Mouse (Mus musculus) heart, postnatal 0 days (tissue): ENCODE measurements around the gene Cacna1c. TPM values are rescaled to one million over a fixed set of nuclear protein-coding genes. Genes with fewer than 3 reads are reported as not detected.
A peak's percentile ranks its signal among the peaks of the same experiment; 100 is the strongest.

Experiments used
- ATAC-seq: fragments of 200-750 bp; cut with Nextera tagmentation; 2 replicates; pipeline ENCODE4 v1.8.0; 2017; ENCODE audit warnings: low read depth, moderate number of reproducible peaks, moderate library complexity; ENCODE audit not compliant: insufficient read depth
- DNase-seq: peaks from one replicate; pipeline ENCODE4 v3.0.0-alpha.2; 2016; ENCODE audit warnings: low spot score
- H3K27ac ChIP-seq: fragments of 300-500 bp; sonication (generic); 2 replicates; pipeline ENCODE4 v1.5.1; 2014; ENCODE audit warnings: low read depth, mild to moderate bottlenecking
- H3K27me3 ChIP-seq: fragments of 300-500 bp; sonication (generic); 2 replicates; pipeline ENCODE4 v1.6.1; 2014; ENCODE audit warnings: low read length, mixed read lengths; ENCODE audit not compliant: control insufficient read depth, insufficient read depth
- H3K36me3 ChIP-seq: fragments of 300-500 bp; sonication (generic); replicated peaks from 2 replicates; pipeline ENCODE4 v1.6.1; 2014; ENCODE audit warnings: low read length, mixed read lengths; ENCODE audit not compliant: control insufficient read depth, insufficient read depth
- H3K4me1 ChIP-seq: fragments of 300-500 bp; sonication (generic); 2 replicates; pipeline ENCODE4 v1.6.1; 2014; ENCODE audit warnings: antibody characterized with exemption; ENCODE audit not compliant: control insufficient read depth, insufficient read depth
- H3K4me2 ChIP-seq: fragments of 300-500 bp; sonication (generic); 2 replicates; pipeline ENCODE4 v1.6.1; 2014; ENCODE audit warnings: low read depth, mild to moderate bottlenecking, low read length, moderate library complexity
- H3K4me3 ChIP-seq: fragments of 300-500 bp; sonication (generic); 2 replicates; pipeline ENCODE4 v1.5.1; 2014; ENCODE audit warnings: low read depth, low read length
- H3K9ac ChIP-seq: fragments of 300-500 bp; sonication (generic); replicated peaks from 2 replicates; pipeline ENCODE4 v1.6.1; 2014; ENCODE audit warnings: low read depth, low read length, mixed read lengths
- H3K9me3 ChIP-seq: fragments of 300-500 bp; sonication (generic); replicated peaks from 2 replicates; pipeline ENCODE4 v1.6.1; 2016; ENCODE audit warnings: low read length; ENCODE audit not compliant: control insufficient read depth
- CTCF ChIP-seq: IDR thresholded peaks from 2 replicates; pipeline ENCODE4 v1.5.1; 2016; ENCODE audit warnings: antibody characterized with exemption, control low read depth, low read depth
- EP300 ChIP-seq: IDR thresholded peaks from 2 replicates; pipeline ENCODE4 v1.6.1; 2016; ENCODE audit warnings: antibody characterized with exemption, low read depth
- WGBS: fragments of 180-500 bp; shearing (Covaris S2); extraction: QIAGEN DNeasy Blood & Tissue Kit; methylation state at CpG from one replicate; pipeline ENCODE4 v1.1.7; 2014; 5-methylcytosine and 5-hydroxymethylcytosine counted together
- polyA plus RNA-seq: library from polyadenylated mRNA; unstranded; fragments of >200 nt; fragmentation: Nextera tagmentation; extraction: Ambion mirVana; gene quantifications from 2 replicates; pipeline ENCODE4 v1.2.1, GENCODE M21; 2015
- total RNA-seq: library from RNA; depleted of rRNA; stranded (reverse); fragments of >200 nt; gene quantifications from 2 replicates; pipeline ENCODE4 v1.2.3, GENCODE M21; 2014; ENCODE audit warnings: low replicate concordance

Cacna1c gene
- total and polyA plus RNA-seq, 2 experiments from 2014 or later: 51.3 to 159 TPM

DNA sequence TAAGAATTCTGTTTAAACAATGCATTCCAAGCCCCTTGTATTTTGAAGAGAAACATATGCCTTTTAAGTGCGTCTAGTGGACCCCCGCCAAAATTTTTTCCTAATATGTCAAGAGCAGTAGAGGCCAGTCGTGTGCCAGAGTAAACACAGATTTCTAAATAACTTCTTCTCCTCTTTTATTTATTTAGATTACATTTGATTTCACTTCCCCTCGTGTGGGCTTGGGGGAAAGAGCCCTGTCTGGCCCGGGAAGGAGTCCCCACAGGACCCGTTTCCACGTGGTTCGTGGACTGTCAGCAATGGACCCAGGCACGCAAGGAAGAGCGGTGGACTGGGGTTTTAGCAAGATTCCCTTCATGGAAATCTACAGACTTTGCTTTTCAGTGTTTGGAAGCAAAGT, 143.4 kb downstream of the Cacna1c start:
- no peak overlapping the region for H3K9ac ChIP-seq
- ATAC-seq: no peak
- no peak overlapping the region for H3K4me3 ChIP-seq
- H3K27ac ChIP-seq: no peak overlapping the region; the same call in 1 of the 2 replicates
- peaks cover 48% of the 10 kb centered on the region for H3K4me1 ChIP-seq
- H3K9me3 ChIP-seq: no peaks in the 10 kb centered on the region
- 50% methylated on average over 10 of the region's 10 CpGs for WGBS
- H3K36me3 ChIP-seq: peaks cover 26% of the 10 kb centered on the region
- DNase-seq: peak; percentile 50
- TF ChIP-seq CTCF (no peak), EP300 (no peak)
- H3K27me3 ChIP-seq: no peaks in the 10 kb centered on the region
- H3K4me2 ChIP-seq: peak overlapping the region; percentile 5; the same call in 1 of the 2 replicates

DNA sequence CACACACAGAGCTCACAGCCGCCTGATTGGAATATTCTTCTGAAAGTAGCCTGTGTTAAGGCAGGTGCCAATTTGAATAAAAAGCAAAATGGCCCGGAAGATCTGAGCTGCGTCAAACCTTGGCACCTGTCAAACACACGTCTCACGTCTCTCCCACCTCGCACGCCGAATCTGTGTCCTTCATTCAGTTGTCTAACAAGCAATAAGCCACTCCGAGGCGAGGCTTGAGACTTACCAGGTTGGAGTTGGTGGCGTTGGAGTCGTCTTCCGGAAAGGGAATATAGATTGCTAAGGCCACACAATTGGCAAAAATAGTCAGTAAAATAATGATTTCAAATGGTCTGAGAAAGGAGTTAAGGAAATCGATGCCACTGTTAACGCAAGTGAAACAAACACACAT, 143.9 kb downstream of the Cacna1c start:
- 56% methylated on average over 15 of the region's 15 CpGs for WGBS
- peaks cover 44% of the 10 kb centered on the region for H3K4me1 ChIP-seq
- ATAC-seq: no peak

DNA sequence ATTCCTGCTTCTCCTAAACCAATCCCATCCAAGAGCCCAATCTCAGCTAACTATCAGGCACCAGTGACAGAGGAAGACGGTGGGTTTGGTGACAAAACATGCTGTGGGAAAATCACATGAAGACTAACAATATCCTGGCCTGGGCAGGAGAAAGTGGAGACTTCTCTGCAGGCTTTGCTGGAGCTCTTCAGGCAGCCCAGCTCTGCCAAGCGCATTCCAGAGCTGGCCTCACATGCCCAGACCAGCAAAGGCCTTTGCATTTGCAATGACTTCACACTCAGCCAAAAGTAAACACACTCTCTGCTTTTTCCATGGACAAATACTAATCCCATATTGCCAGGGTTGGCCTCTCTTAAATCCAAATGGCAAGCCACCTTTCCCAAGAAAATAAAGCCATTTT, 144.5 kb downstream of the Cacna1c start:
- TF ChIP-seq EP300: no peak
- no peak for TF ChIP-seq CTCF
- ATAC-seq: peak; percentile 59
- 18% methylated on average over 2 of the region's 2 CpGs for WGBS

More for the DNA sequence above, 143.9 kb downstream of the Cacna1c start:
- no peak overlapping the region for H3K4me2 ChIP-seq
- no peak overlapping the region for H3K4me3 ChIP-seq
- H3K9ac ChIP-seq: no peak overlapping the region
- no peak for DNase-seq
- H3K9me3 ChIP-seq: no peaks in the 10 kb centered on the region
- H3K27me3 ChIP-seq: no peaks in the 10 kb centered on the region
- TF ChIP-seq CTCF: no peak
- no peak for TF ChIP-seq EP300
- 0 out of 2 replicates have a peak overlapping the region, but pooled peaks have one; percentile 28 for H3K27ac ChIP-seq
- H3K36me3 ChIP-seq: peaks cover 26% of the 10 kb centered on the region

DNA sequence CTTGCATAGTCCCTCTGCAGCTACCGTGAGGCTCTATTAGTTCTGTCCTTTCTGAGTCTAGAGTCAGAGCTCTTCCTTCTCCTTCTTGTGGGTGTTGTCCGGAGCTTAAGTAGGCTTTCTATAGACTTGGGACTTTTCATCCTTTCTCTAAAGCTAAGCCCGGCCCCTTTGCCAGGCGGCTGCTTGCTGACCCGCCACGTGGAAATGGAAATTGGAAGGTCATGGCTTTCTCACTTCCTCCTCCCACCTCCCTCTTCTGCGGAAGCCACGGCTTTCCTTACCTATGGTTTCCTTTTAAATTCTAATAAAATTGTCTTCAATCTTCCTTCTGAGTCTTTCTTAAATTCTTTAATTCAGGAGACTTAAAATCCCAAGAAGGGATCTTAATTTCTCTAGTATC, 148.9 kb downstream of the Cacna1c start:
- Histone ChIP-seq H3K36me3 (0 out of 2 replicates have a peak, but pooled peaks cover 4% of the 10 kb centered on the region), H3K4me1 (peaks cover 42% of the 10 kb centered on the region), H3K9ac (no peak overlapping the region), H3K4me3 (no peak overlapping the region), H3K9me3 (no peaks in the 10 kb centered on the region), H3K27ac (no peak overlapping the region), H3K4me2 (no peak overlapping the region), H3K27me3 (no peaks in the 10 kb centered on the region)
- TF ChIP-seq CTCF (no peak), EP300 (no peak)
- DNase-seq: no peak
- no peak for ATAC-seq
- 66% methylated on average over 8 of the region's 8 CpGs for WGBS

More for the DNA sequence above, 144.5 kb downstream of the Cacna1c start:
- peaks cover 38% of the 10 kb centered on the region for H3K4me1 ChIP-seq
- H3K9me3 ChIP-seq: no peaks in the 10 kb centered on the region
- H3K9ac ChIP-seq: no peak overlapping the region
- DNase-seq: no peak
- H3K4me2 ChIP-seq: no peak overlapping the region
- no peak overlapping the region for H3K4me3 ChIP-seq
- H3K27ac ChIP-seq: peak overlapping the region; percentile 63
- H3K27me3 ChIP-seq: no peaks in the 10 kb centered on the region
- peaks cover 26% of the 10 kb centered on the region for H3K36me3 ChIP-seq

DNA sequence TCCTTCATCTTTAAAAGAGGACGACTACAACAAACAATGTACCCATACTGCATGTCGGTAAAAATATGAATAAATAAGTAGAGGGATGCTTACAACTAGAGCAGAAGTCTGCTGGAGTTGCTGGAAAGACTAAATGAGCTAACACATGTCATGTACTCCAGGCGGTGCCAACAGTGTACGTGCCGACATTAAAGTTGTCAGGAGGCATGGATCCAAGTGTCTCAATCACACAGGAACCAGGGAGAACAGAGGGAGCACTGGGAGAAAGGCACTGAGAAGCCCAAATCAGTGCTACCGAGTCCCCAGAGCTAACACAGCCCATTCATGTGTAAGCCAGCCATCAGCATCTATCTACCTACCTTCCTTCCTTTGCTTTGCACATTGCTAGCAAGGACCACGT, 150.7 kb downstream of the Cacna1c start:
- WGBS: 43% methylated on average over 7 of the region's 7 CpGs
- TF ChIP-seq EP300 (no peak), CTCF (no peak)
- Histone ChIP-seq H3K4me2 (no peak overlapping the region), H3K36me3 (0 out of 2 replicates have a peak, but pooled peaks cover 4% of the 10 kb centered on the region), H3K9me3 (no peaks in the 10 kb centered on the region), H3K4me3 (no peak overlapping the region), H3K9ac (no peak overlapping the region), H3K27ac (no peak overlapping the region), H3K4me1 (peaks cover 50% of the 10 kb centered on the region), H3K27me3 (no peaks in the 10 kb centered on the region)
- DNase-seq: no peak
- no peak for ATAC-seq

DNA sequence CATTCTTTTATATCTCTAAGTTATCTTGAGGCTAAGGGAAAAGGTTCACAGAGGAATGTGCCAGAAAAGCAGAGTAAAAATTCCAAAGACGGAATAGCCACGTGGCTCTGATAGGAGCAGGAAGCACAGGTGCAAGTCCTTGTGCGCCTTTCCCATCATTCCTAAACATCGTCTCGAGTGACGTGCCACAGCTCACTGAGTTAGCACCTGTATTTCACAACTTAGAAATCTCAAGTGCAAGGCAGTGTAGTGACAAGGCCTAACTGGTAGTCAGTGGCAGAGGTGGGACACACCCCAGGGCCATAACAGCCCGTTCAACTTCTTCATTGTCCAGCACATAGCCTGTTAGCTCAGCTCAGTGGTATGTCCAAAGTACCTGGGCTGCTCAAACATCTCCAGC, 152.1 kb downstream of the Cacna1c start:
- Histone ChIP-seq H3K9ac (no peak overlapping the region), H3K4me3 (no peak overlapping the region), H3K27ac (peak overlapping the region; percentile 32; the same call in 1 of the 2 replicates), H3K4me1 (peaks cover 58% of the 10 kb centered on the region), H3K36me3 (0 out of 2 replicates have a peak, but pooled peaks cover 4% of the 10 kb centered on the region), H3K27me3 (no peaks in the 10 kb centered on the region), H3K9me3 (no peaks in the 10 kb centered on the region), H3K4me2 (no peak overlapping the region)
- WGBS: 30% methylated on average over 7 of the region's 7 CpGs
- DNase-seq: no peak
- TF ChIP-seq CTCF (no peak), EP300 (no peak)
- ATAC-seq: no peak
